ENCODE assay signal across 8 mouse cellular contexts in genomic region chr7:141539556-141540311, GRCm38 (mm10). TPM values are rescaled to one million over a fixed set of nuclear protein-coding genes. Genes with fewer than 3 reads are reported as not detected.
DNase-seq lines count a peak whose midpoint lies in the region; ATAC-seq and TF ChIP-seq lines count a peak whose summit lies in the region.

Gene Chid1 (minus strand): TSS chr7:141539857.

- ATAC-seq in embryonic facial prominence, embryonic 15.5 days (ENCODE audit: insufficient number of reproducible peaks, low FRiP score, low TSS enrichment, low read depth): peak; percentile 94
- ATAC-seq in kidney, embryonic 14.5 days (ENCODE audit: low FRiP score, low TSS enrichment): peak; percentile 98
- ATAC-seq in limb, embryonic 15.5 days (ENCODE audit: insufficient number of reproducible peaks, low FRiP score, low TSS enrichment, low read depth): peak; percentile 94

- H3K4me3 ChIP-seq in bone marrow, adult 2 months (replicated peaks; ENCODE audit: control insufficient read depth, low read depth, low read length): peak within 1 kb of the TSS; percentile 75
- H3K4me3 ChIP-seq in embryonic facial prominence, embryonic 15.5 days (replicated peaks): peak within 1 kb of the TSS; percentile 74
- peak within 1 kb of the TSS; percentile 59 for H3K4me3 ChIP-seq in kidney, embryonic 14.5 days (ENCODE audit: low read length)
- H3K4me3 ChIP-seq in limb, embryonic 15.5 days: peak within 1 kb of the TSS; percentile 79

- H3K4me1 ChIP-seq in bone marrow, adult 2 months (ENCODE audit: control insufficient read depth, insufficient read depth, low read length): peaks cover 9% of the 10 kb centered on the region
- H3K4me1 ChIP-seq in embryonic facial prominence, embryonic 15.5 days: peaks cover 24% of the 10 kb centered on the region
- H3K4me1 ChIP-seq in kidney, embryonic 14.5 days (ENCODE audit: control insufficient read depth, insufficient read depth, low read length): peaks cover 12% of the 10 kb centered on the region
- peaks cover 33% of the 10 kb centered on the region for H3K4me1 ChIP-seq in limb, embryonic 15.5 days

- DNase-seq in 416B (ENCODE audit: low read depth): peak; percentile 98
- DNase-seq in heart, adult 9 months (ENCODE audit: low spot score in 2 of 2): peak; percentile 97 to 99
- DNase-seq in monocyte, adult 2 months (ENCODE audit: low read depth in 1 of 2, low spot score in 2 of 2): peak; percentile 95 to 98
- DNase-seq in spleen, postnatal 36 days (ENCODE audit: low spot score in 2 of 2): peak; percentile 97 to 99

- no peaks in the 10 kb centered on the region for H3K36me3 ChIP-seq in embryonic facial prominence, embryonic 15.5 days
- H3K36me3 ChIP-seq in kidney, embryonic 14.5 days (ENCODE audit: control insufficient read depth, insufficient read depth, low read length): no peaks in the 10 kb centered on the region
- no peaks in the 10 kb centered on the region for H3K36me3 ChIP-seq in limb, embryonic 15.5 days

- H3K27me3 ChIP-seq in embryonic facial prominence, embryonic 15.5 days: no peaks in the 10 kb centered on the region
- 0 out of 2 replicates have a peak, but pooled peaks cover 2% of the 10 kb centered on the region for H3K27me3 ChIP-seq in kidney, embryonic 14.5 days (ENCODE audit: control insufficient read depth, insufficient read depth, low read length)
- H3K27me3 ChIP-seq in limb, embryonic 15.5 days: no peaks in the 10 kb centered on the region

- peak within 1 kb of the TSS; percentile 62 for H3K9ac ChIP-seq in embryonic facial prominence, embryonic 15.5 days
- H3K9ac ChIP-seq in kidney, embryonic 14.5 days (ENCODE audit: low read depth, low read length): peak within 1 kb of the TSS; percentile 70
- peak within 1 kb of the TSS; percentile 68 for H3K9ac ChIP-seq in limb, embryonic 15.5 days

- peak within 1 kb of the TSS; percentile 78 for H3K4me2 ChIP-seq in embryonic facial prominence, embryonic 15.5 days (replicated peaks)
- peak within 1 kb of the TSS; percentile 81 for H3K4me2 ChIP-seq in kidney, embryonic 14.5 days (replicated peaks; ENCODE audit: low read depth, low read length)
- H3K4me2 ChIP-seq in limb, embryonic 15.5 days: peak within 1 kb of the TSS; percentile 79

- TF ChIP-seq POLR2A in bone marrow, adult 2 months (IDR thresholded peaks at IDR 0.05; ENCODE audit: borderline replicate concordance, control insufficient read depth, low read depth, low read length): peak; percentile 90

- no peak for TF ChIP-seq CTCF in bone marrow, adult 2 months (IDR thresholded peaks at IDR 0.05; ENCODE audit: control insufficient read depth, insufficient read depth, low read length)

- peak within 1 kb of the TSS; percentile 63 for H3K27ac ChIP-seq in bone marrow, adult 2 months (ENCODE audit: control insufficient read depth, insufficient read depth, low read depth, low read length, poor library complexity)
- H3K27ac ChIP-seq in embryonic facial prominence, embryonic 15.5 days (replicated peaks): peak within 1 kb of the TSS; percentile 75
- H3K27ac ChIP-seq in kidney, embryonic 14.5 days (ENCODE audit: low read depth, low read length): peak within 1 kb of the TSS; percentile 57; the same call in 1 of the 2 replicates
- peak within 1 kb of the TSS; percentile 89 for H3K27ac ChIP-seq in limb, embryonic 15.5 days

- H3K9me3 ChIP-seq in embryonic facial prominence, embryonic 15.5 days (replicated peaks): no peaks in the 10 kb centered on the region
- H3K9me3 ChIP-seq in kidney, embryonic 14.5 days (ENCODE audit: control insufficient read depth, low read length): no peaks in the 10 kb centered on the region
- no peaks in the 10 kb centered on the region for H3K9me3 ChIP-seq in limb, embryonic 15.5 days

- WGBS in bone marrow, adult 2 months: under 1% methylated on average over 46 of the region's 46 CpGs
- WGBS in embryonic facial prominence, embryonic 15.5 days: under 1% methylated on average over 46 of the region's 46 CpGs
- 1% methylated on average over 46 of the region's 46 CpGs for WGBS in kidney, embryonic 14.5 days
- 1% methylated on average over 46 of the region's 46 CpGs for WGBS in limb, embryonic 15.5 days

RNA-seq across cellular contexts. Expression of gene Chid1, which starts in this region (rescaled TPM):
- 5.5 and 10.9 TPM in 2 replicates for polyA plus RNA-seq in bone marrow, adult 2 months (2011; ENCODE audit: insufficient read depth, insufficient read length, low replicate concordance, missing spikeins)
- polyA plus RNA-seq in embryonic facial prominence, embryonic 15.5 days (2015; fragmentation: Nextera tagmentation; extraction: Ambion mirVana): 43.9 and 47.3 TPM in 2 replicates
- polyA plus RNA-seq in kidney, embryonic 14.5 days (2014; fragmentation: Nextera tagmentation; extraction: Ambion mirVana): 28.9 and 38.8 TPM in 2 replicates
- polyA plus RNA-seq in limb, embryonic 15.5 days (2015; fragmentation: Nextera tagmentation; extraction: Ambion mirVana): 44.0 and 49.7 TPM in 2 replicates

Comparison
In these comparisons a context has a peak if more than half of its experiments do, and no peak if none do; other contexts are left out.
1. Peak in every context shown above with its lines: DNase-seq, ATAC-seq, H3K4me3 ChIP-seq and H3K27ac ChIP-seq.